Mouse (Mus musculus): ENCODE results near the gene Acad12. TPM values are rescaled to one million over a fixed set of nuclear protein-coding genes. Genes with fewer than 3 reads are reported as not detected.
A peak's percentile ranks its signal among the peaks of the same experiment; 100 is the strongest.

Gene Acad12
- 9.6 and 14.4 TPM in 2 replicates for total RNA-seq (2014; rRNA removed)
- 9.1 and 10.1 TPM in 2 replicates for polyA plus RNA-seq (2012; rRNA removed)

GRCm38 (mm10) chr5:121618592-121619513 is at the start of gene Acad12:
TSS of gene Acad12 (minus strand) at chr5:121618938.
- H3K9ac ChIP-seq (ENCODE audit: low read depth, low read length): peak within 1 kb of the TSS; percentile 89
- no peaks in the 10 kb centered on the region for H3K36me3 ChIP-seq (ENCODE audit: control insufficient read depth, insufficient read depth, low read length)
- peak within 1 kb of the TSS; percentile 90 for H3K27ac ChIP-seq (replicated peaks; ENCODE audit: insufficient read depth, low read depth, low read length)
- TF ChIP-seq POLR2A (IDR thresholded peaks at IDR 0.05; ENCODE audit: extremely low read depth, insufficient read depth, low read length) (peak; percentile 95), CTCF (IDR thresholded peaks at IDR 0.05; ENCODE audit: low read depth, low read length) (peak; percentile 14; the same call in 1 of the 2 replicates)
- H3K4me1 ChIP-seq (ENCODE audit: control insufficient read depth, insufficient read depth, low read length): no peaks in the 10 kb centered on the region
- DNase-seq (ENCODE audit: extremely low read depth, low read depth, low spot score): peak; percentile 88
- no peaks in the 10 kb centered on the region; the same call in 1 of the 2 replicates for H3K79me2 ChIP-seq (ENCODE audit: control insufficient read depth, insufficient read depth, low read length)
- H3K27me3 ChIP-seq (ENCODE audit: control insufficient read depth, insufficient read depth, low read length): no peaks in the 10 kb centered on the region
- H3K4me3 ChIP-seq (ENCODE audit: insufficient read depth, low read depth, low read length): peak within 1 kb of the TSS; percentile 79
- WGBS: under 1% methylated on average over 49 of the region's 58 CpGs

- TF ChIP-seq POLR2A (IDR thresholded peaks at IDR 0.05; ENCODE audit: extremely low read depth, insufficient read depth, low read length): no peak
- TF ChIP-seq CTCF (IDR thresholded peaks at IDR 0.05; ENCODE audit: low read depth, low read length): no peak
- peak; percentile 57 for DNase-seq (ENCODE audit: extremely low read depth, low read depth, low spot score)
- H3K36me3 ChIP-seq (ENCODE audit: control insufficient read depth, insufficient read depth, low read length): peaks cover 59% of the 10 kb centered on the region
- no peaks in the 10 kb centered on the region for H3K27me3 ChIP-seq (ENCODE audit: control insufficient read depth, insufficient read depth, low read length)
- peaks cover 14% of the 10 kb centered on the region; the same call in 1 of the 2 replicates for H3K79me2 ChIP-seq (ENCODE audit: control insufficient read depth, insufficient read depth, low read length)
- H3K4me3 ChIP-seq (ENCODE audit: insufficient read depth, low read depth, low read length): no peak overlapping the region
- no peak overlapping the region for H3K9ac ChIP-seq (ENCODE audit: low read depth, low read length)
- H3K27ac ChIP-seq (replicated peaks; ENCODE audit: insufficient read depth, low read depth, low read length): peak overlapping the region; percentile 7
- WGBS: 27% methylated on average over 6 of the region's 6 CpGs
- peaks cover 24% of the 10 kb centered on the region for H3K4me1 ChIP-seq (ENCODE audit: control insufficient read depth, insufficient read depth, low read length)
Observed at GRCm38 (mm10) chr5:121668411-121668810, 49.7 kb upstream of the Acad12 start.

- Histone ChIP-seq H3K27ac (replicated peaks; ENCODE audit: insufficient read depth, low read depth, low read length) (peak overlapping the region; percentile 70), H3K4me1 (ENCODE audit: control insufficient read depth, insufficient read depth, low read length) (peaks cover 28% of the 10 kb centered on the region), H3K4me3 (ENCODE audit: insufficient read depth, low read depth, low read length) (no peak overlapping the region), H3K27me3 (ENCODE audit: control insufficient read depth, insufficient read depth, low read length) (no peaks in the 10 kb centered on the region), H3K79me2 (ENCODE audit: control insufficient read depth, insufficient read depth, low read length) (peaks cover 19% of the 10 kb centered on the region), H3K9ac (ENCODE audit: low read depth, low read length) (peak overlapping the region; percentile 44), H3K36me3 (ENCODE audit: control insufficient read depth, insufficient read depth, low read length) (peaks cover 57% of the 10 kb centered on the region)
- WGBS: 18% methylated on average over 4 of the region's 4 CpGs
- peak; percentile 83 for DNase-seq (ENCODE audit: extremely low read depth, low read depth, low spot score)
- TF ChIP-seq CTCF (IDR thresholded peaks at IDR 0.05; ENCODE audit: low read depth, low read length) (no peak), POLR2A (IDR thresholded peaks at IDR 0.05; ENCODE audit: extremely low read depth, insufficient read depth, low read length) (no peak)
Observed at GRCm38 (mm10) chr5:121667067-121667466, 48.3 kb upstream of the Acad12 start.

GRCm38 (mm10) chr5:121664971-121665370 is 46.2 kb upstream of the Acad12 start:
- TF ChIP-seq CTCF (IDR thresholded peaks at IDR 0.05; ENCODE audit: low read depth, low read length) (no peak), POLR2A (IDR thresholded peaks at IDR 0.05; ENCODE audit: extremely low read depth, insufficient read depth, low read length) (no peak)

GRCm38 (mm10) chr5:121664078-121664477 is 45.3 kb upstream of the Acad12 start:
- Histone ChIP-seq H3K79me2 (ENCODE audit: control insufficient read depth, insufficient read depth, low read length) (peaks cover 33% of the 10 kb centered on the region), H3K27me3 (ENCODE audit: control insufficient read depth, insufficient read depth, low read length) (no peaks in the 10 kb centered on the region), H3K9ac (ENCODE audit: low read depth, low read length) (peak overlapping the region; percentile 54), H3K4me3 (ENCODE audit: insufficient read depth, low read depth, low read length) (no peak overlapping the region), H3K4me1 (ENCODE audit: control insufficient read depth, insufficient read depth, low read length) (peaks cover 34% of the 10 kb centered on the region), H3K36me3 (ENCODE audit: control insufficient read depth, insufficient read depth, low read length) (peaks cover 44% of the 10 kb centered on the region; the same call in 1 of the 2 replicates), H3K27ac (replicated peaks; ENCODE audit: insufficient read depth, low read depth, low read length) (peak overlapping the region; percentile 96)
- no peak for TF ChIP-seq POLR2A (IDR thresholded peaks at IDR 0.05; ENCODE audit: extremely low read depth, insufficient read depth, low read length)
- no peak for TF ChIP-seq CTCF (IDR thresholded peaks at IDR 0.05; ENCODE audit: low read depth, low read length)
- peak; percentile 83 for DNase-seq (ENCODE audit: extremely low read depth, low read depth, low spot score)
- 43% methylated on average over 6 of the region's 6 CpGs for WGBS

More at GRCm38 (mm10) chr5:121664971-121665370, 46.2 kb upstream of the Acad12 start:
- Histone ChIP-seq H3K27me3 (ENCODE audit: control insufficient read depth, insufficient read depth, low read length) (no peaks in the 10 kb centered on the region), H3K4me1 (ENCODE audit: control insufficient read depth, insufficient read depth, low read length) (peaks cover 30% of the 10 kb centered on the region), H3K27ac (replicated peaks; ENCODE audit: insufficient read depth, low read depth, low read length) (peak overlapping the region; percentile 80), H3K79me2 (ENCODE audit: control insufficient read depth, insufficient read depth, low read length) (peaks cover 33% of the 10 kb centered on the region), H3K36me3 (ENCODE audit: control insufficient read depth, insufficient read depth, low read length) (peaks cover 48% of the 10 kb centered on the region; the same call in 1 of the 2 replicates), H3K9ac (ENCODE audit: low read depth, low read length) (peak overlapping the region; percentile 39; the same call in 1 of the 2 replicates), H3K4me3 (ENCODE audit: insufficient read depth, low read depth, low read length) (no peak overlapping the region)
- WGBS: 33% methylated on average over 9 of the region's 9 CpGs
- DNase-seq (ENCODE audit: extremely low read depth, low read depth, low spot score): peak; percentile 94
